21 mouse cellular contexts compared by ENCODE assay signal in genomic region chr7:43774802-43775201, GRCm38 (mm10). TPM values are rescaled to one million over a fixed set of nuclear protein-coding genes. Genes with fewer than 3 reads are reported as not detected.
DNase-seq lines count a peak whose midpoint lies in the region; ATAC-seq lines count a peak whose summit lies in the region.
"Had no signal": no experiment of that assay in that cellular context is flagged by ENCODE, and none has a peak within 500 bp of the region (broad histone marks: within the 10 kb centered on the region; RNA-seq: fewer than 3 reads in every experiment).

No protein-coding gene starts in this region.

- peak; percentile 47; the same call in 1 of the 2 replicates for ATAC-seq in hindbrain, embryonic 12.5 days (ENCODE audit: low FRiP score)
- no peak for ATAC-seq in hindbrain, embryonic 16.5 days
- no peak for ATAC-seq in neural tube, embryonic 15.5 days (ENCODE audit: low FRiP score)
- ATAC-seq in intestine, embryonic 16.5 days = peak; percentile 77
- ATAC-seq in granulocyte monocyte progenitor cell, adult 5-6 weeks (replicated peaks; ENCODE audit: poor library complexity, severe bottlenecking) = no peak
- ATAC-seq: forebrain, embryonic 15.5 days had no signal

- peak; percentile 12 for DNase-seq in neural tube, embryonic 10.5 days (ENCODE audit: extremely low spot score, low spot score)
- no peak for DNase-seq in ES-E14 (ENCODE audit: low read depth, low spot score)
- DNase-seq in layer of hippocampus, adult 18-20 months (ENCODE audit: low spot score in 2 of 2) = no peak
- DNase-seq: adrenal gland, postnatal 36 days; cerebellum, postnatal 10 days; gastrocnemius, adult 2 months; left cerebral cortex, postnatal 4 days; lung, postnatal 36 days had no signal

- in situ Hi-C loops in ES-E14 (cut with MboI; ENCODE audit: low sequenced_read_pairs in 2 of 2, unreplicated experiment in 2 of 2) = no loop called here

- H3K4me2 ChIP-seq in hindbrain, embryonic 12.5 days (replicated peaks) = no peak overlapping the region
- no peak overlapping the region for H3K4me2 ChIP-seq in hindbrain, embryonic 16.5 days (ENCODE audit: low read length)
- H3K4me2 ChIP-seq in neural tube, embryonic 15.5 days = no peak overlapping the region
- H3K4me2 ChIP-seq in intestine, embryonic 16.5 days (ENCODE audit: low read depth, low read length) = no peak overlapping the region
- H3K4me2 ChIP-seq: forebrain, embryonic 15.5 days; heart, embryonic 11.5 days had no signal

- no peaks in the 10 kb centered on the region for H3K36me3 ChIP-seq in hindbrain, embryonic 12.5 days
- H3K36me3 ChIP-seq in hindbrain, embryonic 16.5 days (ENCODE audit: control insufficient read depth, insufficient read depth, low read length) = no peaks in the 10 kb centered on the region
- no peaks in the 10 kb centered on the region for H3K36me3 ChIP-seq in neural tube, embryonic 15.5 days
- H3K36me3 ChIP-seq in ES-E14 (ENCODE audit: control insufficient read depth, insufficient read depth, low read length, poor library complexity, severe bottlenecking) = no peaks in the 10 kb centered on the region
- no peaks in the 10 kb centered on the region for H3K36me3 ChIP-seq in intestine, embryonic 16.5 days (ENCODE audit: control insufficient read depth, insufficient read depth, low read length)
- H3K36me3 ChIP-seq: forebrain, embryonic 15.5 days had no signal

- H3K4me1 ChIP-seq in hindbrain, embryonic 12.5 days = no peaks in the 10 kb centered on the region
- H3K4me1 ChIP-seq in hindbrain, embryonic 16.5 days (ENCODE audit: control insufficient read depth, insufficient read depth, low read depth, low read length) = no peaks in the 10 kb centered on the region
- no peaks in the 10 kb centered on the region for H3K4me1 ChIP-seq in neural tube, embryonic 15.5 days
- H3K4me1 ChIP-seq in ES-E14 (ENCODE audit: control insufficient read depth in 2 of 2, insufficient read depth in 2 of 2, low read length in 2 of 2, poor library complexity in 1 of 2) = peaks cover 0 to 20% of the 10 kb centered on the region in 2 experiments; a peak in 3 of 4 replicates
- H3K4me1 ChIP-seq in intestine, embryonic 16.5 days (ENCODE audit: control insufficient read depth, insufficient read depth, low read length) = peaks cover 2% of the 10 kb centered on the region
- H3K4me1 ChIP-seq: forebrain, embryonic 15.5 days had no signal

- no peak overlapping the region for H3K9ac ChIP-seq in hindbrain, embryonic 12.5 days
- no peak overlapping the region for H3K9ac ChIP-seq in hindbrain, embryonic 16.5 days (ENCODE audit: low read depth, low read length)
- no peak overlapping the region for H3K9ac ChIP-seq in neural tube, embryonic 15.5 days (replicated peaks)
- H3K9ac ChIP-seq in ES-E14 (ENCODE audit: insufficient read depth, low read depth, low read length, poor library complexity, severe bottlenecking) = peak overlapping the region; percentile 55; the same call in 1 of the 2 replicates
- H3K9ac ChIP-seq in intestine, embryonic 16.5 days (ENCODE audit: low read depth, low read length) = no peak overlapping the region
- H3K9ac ChIP-seq: forebrain, embryonic 15.5 days had no signal

- no peaks in the 10 kb centered on the region for H3K27me3 ChIP-seq in hindbrain, embryonic 12.5 days
- H3K27me3 ChIP-seq in hindbrain, embryonic 16.5 days (replicated peaks; ENCODE audit: control insufficient read depth, insufficient read depth, low read length) = no peaks in the 10 kb centered on the region
- no peaks in the 10 kb centered on the region for H3K27me3 ChIP-seq in neural tube, embryonic 15.5 days (replicated peaks)
- no peaks in the 10 kb centered on the region for H3K27me3 ChIP-seq in intestine, embryonic 16.5 days (replicated peaks; ENCODE audit: control insufficient read depth, insufficient read depth, low read length)
- H3K27me3 ChIP-seq: forebrain, embryonic 15.5 days had no signal

- no peaks in the 10 kb centered on the region for H3K9me3 ChIP-seq in hindbrain, embryonic 12.5 days (replicated peaks)
- no peaks in the 10 kb centered on the region for H3K9me3 ChIP-seq in hindbrain, embryonic 16.5 days (ENCODE audit: control insufficient read depth, low read length)
- no peaks in the 10 kb centered on the region for H3K9me3 ChIP-seq in neural tube, embryonic 15.5 days (replicated peaks)
- H3K9me3 ChIP-seq in ES-E14 (ENCODE audit: control insufficient read depth, insufficient read depth, low read depth, low read length) = no peaks in the 10 kb centered on the region
- H3K9me3 ChIP-seq in intestine, embryonic 16.5 days (ENCODE audit: control insufficient read depth, low read length) = no peaks in the 10 kb centered on the region
- H3K9me3 ChIP-seq: forebrain, embryonic 15.5 days had no signal

- no peak overlapping the region for H3K4me3 ChIP-seq in hindbrain, embryonic 12.5 days
- H3K4me3 ChIP-seq in hindbrain, embryonic 16.5 days (ENCODE audit: low read length) = no peak overlapping the region
- no peak overlapping the region for H3K4me3 ChIP-seq in neural tube, embryonic 15.5 days (replicated peaks)
- H3K4me3 ChIP-seq in ES-E14 (ENCODE audit: insufficient read depth in 1 of 2, low read depth in 1 of 2, low read length in 2 of 2, poor library complexity in 1 of 2, severe bottlenecking in 1 of 2) = no peak overlapping the region
- H3K4me3 ChIP-seq in intestine, embryonic 16.5 days (ENCODE audit: low read length) = no peak overlapping the region
- H3K4me3 ChIP-seq: forebrain, embryonic 15.5 days; gastrocnemius, adult 2 months; myocyte had no signal

- 37% methylated on average over 6 of the region's 6 CpGs for WGBS in hindbrain, embryonic 12.5 days
- WGBS in hindbrain, embryonic 16.5 days = 51% methylated on average over 6 of the region's 6 CpGs
- WGBS in neural tube, embryonic 15.5 days = 46% methylated on average over 6 of the region's 6 CpGs
- 55% methylated on average over 6 of the region's 6 CpGs for WGBS in intestine, embryonic 16.5 days

- H3K27ac ChIP-seq in hindbrain, embryonic 12.5 days = no peak overlapping the region
- H3K27ac ChIP-seq in hindbrain, embryonic 16.5 days (ENCODE audit: low read depth, low read length) = no peak overlapping the region
- no peak overlapping the region for H3K27ac ChIP-seq in neural tube, embryonic 15.5 days (replicated peaks)
- no peak overlapping the region for H3K27ac ChIP-seq in ES-E14 (ENCODE audit: insufficient read depth, low read depth, low read length, poor library complexity, severe bottlenecking)
- H3K27ac ChIP-seq in intestine, embryonic 16.5 days (ENCODE audit: low read length) = no peak overlapping the region
- H3K27ac ChIP-seq: forebrain, embryonic 15.5 days; gastrocnemius, adult 2 months; kidney, postnatal 0 days had no signal

RNA-seq across cellular contexts. Expression of gene Klk11, which starts 0.4 kb away (rescaled TPM):
- 0.22 and 0.30 TPM in 2 replicates for polyA plus RNA-seq in hindbrain, embryonic 12.5 days (2016; fragmentation: Nextera tagmentation; extraction: Ambion mirVana)
- polyA plus RNA-seq in hindbrain, embryonic 16.5 days (2015; fragmentation: Nextera tagmentation; extraction: Ambion mirVana) = 0.20 TPM in 1 of 2 replicates, not detected in the other
- 0.33 TPM in 1 of 2 replicates, not detected in the other for polyA plus RNA-seq in neural tube, embryonic 15.5 days (2015; fragmentation: Nextera tagmentation; extraction: Ambion mirVana)
- total RNA-seq in ES-E14 (2012; rRNA removed) = 1.7 and 2.4 TPM in 2 replicates
- polyA plus RNA-seq in intestine, embryonic 16.5 days (2015; fragmentation: Nextera tagmentation; extraction: Ambion mirVana) = 0.75 and 1.7 TPM in 2 replicates
- not detected in 2 replicates for total RNA-seq in granulocyte monocyte progenitor cell, adult 5-6 weeks (2014; fragmentation: Nextera tagmentation)
- total RNA-seq in granulocyte monocyte progenitor cell, adult 5-6 weeks (2017) = not detected in 2 replicates
- total RNA-seq in layer of hippocampus, adult 18-20 months (2021) = not detected
- total RNA-seq: adrenal gland, postnatal 36 days; hematopoietic stem cell, adult 5-6 weeks; layer of hippocampus, postnatal 10 days; left cerebral cortex, postnatal 4 days had no signal
- polyA plus RNA-seq: forebrain, embryonic 15.5 days; heart, embryonic 11.5 days; kidney, postnatal 0 days; liver, embryonic 16.5 days; testis, adult 2 months had no signal

RNA-seq across cellular contexts. Expression of gene Klk10, which starts 6.0 kb away (rescaled TPM):
- polyA plus RNA-seq in hindbrain, embryonic 12.5 days (2016; fragmentation: Nextera tagmentation; extraction: Ambion mirVana) = 0.27 and 0.92 TPM in 2 replicates
- 0.21 and 0.30 TPM in 2 replicates for polyA plus RNA-seq in hindbrain, embryonic 16.5 days (2015; fragmentation: Nextera tagmentation; extraction: Ambion mirVana)
- 0.10 and 0.51 TPM in 2 replicates for polyA plus RNA-seq in neural tube, embryonic 15.5 days (2015; fragmentation: Nextera tagmentation; extraction: Ambion mirVana)
- total RNA-seq in ES-E14 (2012; rRNA removed) = 4.4 TPM in 2 replicates
- 2.5 and 6.3 TPM in 2 replicates for polyA plus RNA-seq in intestine, embryonic 16.5 days (2015; fragmentation: Nextera tagmentation; extraction: Ambion mirVana)
- total RNA-seq in granulocyte monocyte progenitor cell, adult 5-6 weeks (2014; fragmentation: Nextera tagmentation) = not detected in 2 replicates
- not detected in 2 replicates for total RNA-seq in granulocyte monocyte progenitor cell, adult 5-6 weeks (2017)
- total RNA-seq in layer of hippocampus, adult 18-20 months (2021) = 1 to 10 TPM; 1.2 to 1.5 TPM
- total RNA-seq: hematopoietic stem cell, adult 5-6 weeks; left cerebral cortex, postnatal 4 days had no signal
- polyA plus RNA-seq: liver, embryonic 16.5 days; testis, adult 2 months had no signal

RNA-seq across cellular contexts. Expression of gene Klk12, which starts 6.1 kb away (rescaled TPM):
- not detected in 2 replicates for polyA plus RNA-seq in hindbrain, embryonic 12.5 days (2016; fragmentation: Nextera tagmentation; extraction: Ambion mirVana)
- not detected in 2 replicates for polyA plus RNA-seq in hindbrain, embryonic 16.5 days (2015; fragmentation: Nextera tagmentation; extraction: Ambion mirVana)
- polyA plus RNA-seq in neural tube, embryonic 15.5 days (2015; fragmentation: Nextera tagmentation; extraction: Ambion mirVana) = not detected in 2 replicates
- not detected in 2 replicates for total RNA-seq in ES-E14 (2012; rRNA removed)
- polyA plus RNA-seq in intestine, embryonic 16.5 days (2015; fragmentation: Nextera tagmentation; extraction: Ambion mirVana) = not detected in 2 replicates
- total RNA-seq in granulocyte monocyte progenitor cell, adult 5-6 weeks (2014; fragmentation: Nextera tagmentation) = not detected in 2 replicates
- not detected in 2 replicates for total RNA-seq in granulocyte monocyte progenitor cell, adult 5-6 weeks (2017)
- not detected for total RNA-seq in layer of hippocampus, adult 18-20 months (2021)
- total RNA-seq: adrenal gland, postnatal 36 days; gastrocnemius, adult 2 months; hematopoietic stem cell, adult 5-6 weeks; layer of hippocampus, postnatal 10 days; left cerebral cortex, postnatal 4 days had no signal
- polyA plus RNA-seq: forebrain, embryonic 15.5 days; heart, embryonic 11.5 days; kidney, postnatal 0 days; liver, embryonic 16.5 days; testis, adult 2 months had no signal

RNA-seq across cellular contexts. Expression of gene Klk9, which starts 16.9 kb away (rescaled TPM):
- not detected in 2 replicates for polyA plus RNA-seq in hindbrain, embryonic 12.5 days (2016; fragmentation: Nextera tagmentation; extraction: Ambion mirVana)
- polyA plus RNA-seq in hindbrain, embryonic 16.5 days (2015; fragmentation: Nextera tagmentation; extraction: Ambion mirVana) = 0.10 and 0.31 TPM in 2 replicates
- 0.23 TPM in 1 of 2 replicates, not detected in the other for polyA plus RNA-seq in neural tube, embryonic 15.5 days (2015; fragmentation: Nextera tagmentation; extraction: Ambion mirVana)
- 0.13 TPM in 1 of 2 replicates, not detected in the other for total RNA-seq in ES-E14 (2012; rRNA removed)
- polyA plus RNA-seq in intestine, embryonic 16.5 days (2015; fragmentation: Nextera tagmentation; extraction: Ambion mirVana) = 0.15 TPM in 1 of 2 replicates, not detected in the other
- not detected in 2 replicates for total RNA-seq in granulocyte monocyte progenitor cell, adult 5-6 weeks (2014; fragmentation: Nextera tagmentation)
- not detected in 2 replicates for total RNA-seq in granulocyte monocyte progenitor cell, adult 5-6 weeks (2017)
- total RNA-seq in layer of hippocampus, adult 18-20 months (2021) = not detected
- total RNA-seq: adrenal gland, postnatal 36 days; gastrocnemius, adult 2 months; hematopoietic stem cell, adult 5-6 weeks; layer of hippocampus, postnatal 10 days; left cerebral cortex, postnatal 4 days had no signal
- polyA plus RNA-seq: forebrain, embryonic 15.5 days; heart, embryonic 11.5 days; liver, embryonic 16.5 days; myocyte; testis, adult 2 months had no signal

RNA-seq across cellular contexts. Expression of gene Klk8, which starts 22.6 kb away (rescaled TPM):
- polyA plus RNA-seq in hindbrain, embryonic 12.5 days (2016; fragmentation: Nextera tagmentation; extraction: Ambion mirVana) = 8.9 and 10.1 TPM in 2 replicates
- polyA plus RNA-seq in hindbrain, embryonic 16.5 days (2015; fragmentation: Nextera tagmentation; extraction: Ambion mirVana) = 11.3 and 13.3 TPM in 2 replicates
- 12.6 and 15.5 TPM in 2 replicates for polyA plus RNA-seq in neural tube, embryonic 15.5 days (2015; fragmentation: Nextera tagmentation; extraction: Ambion mirVana)
- 24.9 and 63.7 TPM in 2 replicates for total RNA-seq in ES-E14 (2012; rRNA removed)
- polyA plus RNA-seq in intestine, embryonic 16.5 days (2015; fragmentation: Nextera tagmentation; extraction: Ambion mirVana) = 9.4 and 12.9 TPM in 2 replicates
- 19.5 and 25.4 TPM in 2 replicates for total RNA-seq in granulocyte monocyte progenitor cell, adult 5-6 weeks (2014; fragmentation: Nextera tagmentation)
- total RNA-seq in granulocyte monocyte progenitor cell, adult 5-6 weeks (2017) = 10.8 and 11.1 TPM in 2 replicates
- 10 to 100 TPM; 22.3 to 27.7 TPM for total RNA-seq in layer of hippocampus, adult 18-20 months (2021)
- polyA plus RNA-seq: myocyte had no signal

Comparison
In these comparisons a context has a peak if more than half of its experiments do, and no peak if none do; other contexts are left out.
1. ATAC-seq: peak in hindbrain, embryonic 12.5 days (single experiment) and intestine, embryonic 16.5 days (single experiment); none in hindbrain, embryonic 16.5 days (single experiment), neural tube, embryonic 15.5 days (single experiment) and granulocyte monocyte progenitor cell, adult 5-6 weeks (single experiment).